Mouse (Mus musculus) E14TG2a.4 (cell line): ENCODE results near the gene Cacna2d4.

Experiments
- CTCF ChIP-seq: conservative IDR thresholded peaks from 2 replicates; pipeline ENCODE4 v1.5.1; 2014; ENCODE audit warnings: low read length
- POU5F1 ChIP-seq: IDR thresholded peaks from 2 replicates; pipeline ENCODE4 v1.6.1; 2014; ENCODE audit warnings: low read length, borderline replicate concordance

DNA sequence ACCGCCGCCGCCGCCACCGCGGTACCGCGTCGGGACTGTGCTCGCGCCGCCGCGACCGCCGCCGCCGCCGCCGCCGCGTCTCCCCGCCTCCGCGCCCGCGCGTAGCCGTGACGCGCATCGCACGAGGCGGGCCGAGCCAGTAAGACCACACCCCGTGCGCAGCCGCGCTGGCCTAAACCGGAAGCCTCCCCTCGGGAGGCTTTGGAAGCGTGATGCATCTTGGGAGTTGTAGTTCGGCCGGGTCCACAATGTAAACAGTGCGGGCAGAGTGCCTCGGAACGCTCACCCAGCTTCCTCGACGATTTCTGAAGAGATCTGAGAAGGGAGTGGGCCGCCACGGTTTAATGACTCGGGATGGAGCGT lies 152.3 kb downstream of the Cacna2d4 start:
- TF ChIP-seq POU5F1 (no peak), CTCF (no peak)
